Mouse (Mus musculus) heart, embryonic 14.5 days (tissue): ENCODE results near the gene Fat2. TPM values are rescaled to one million over a fixed set of nuclear protein-coding genes. Genes with fewer than 3 reads are reported as not detected.

ENCODE experiments used
- ATAC-seq: fragments of 200-750 bp; cut with Nextera tagmentation; 2 replicates; pipeline ENCODE4 v1.8.0; 2017; ENCODE audit warnings: low read depth, moderate TSS enrichment; ENCODE audit not compliant: insufficient number of reproducible peaks, insufficient read depth, low FRiP score
- H3K27ac ChIP-seq, 2 experiments: fragments of 200-500 bp in 1 of 2; fragments of 300-500 bp in 1 of 2; sonication (generic) in 1 of 2; replicated peaks in 1 of 2; 2 replicates each; pipeline ENCODE4 v1.5.1; 2012 to 2014; ENCODE audit warnings: low read depth in 2 of 2, low read length in 2 of 2, control low read depth in 1 of 2, mild to moderate bottlenecking in 1 of 2, mixed read lengths in 1 of 2; ENCODE audit not compliant: control insufficient read depth in 1 of 2, insufficient read depth in 1 of 2
- H3K27me3 ChIP-seq: fragments of 300-500 bp; sonication (generic); 2 replicates; pipeline ENCODE4 v1.6.1; 2014; ENCODE audit warnings: mild to moderate bottlenecking, low read length, control low read depth; ENCODE audit not compliant: control insufficient read depth, insufficient read depth
- H3K36me3 ChIP-seq: fragments of 300-500 bp; sonication (generic); 2 replicates; pipeline ENCODE4 v1.6.1; 2014; ENCODE audit warnings: mild to moderate bottlenecking, control low read depth, low read length, mixed read lengths; ENCODE audit not compliant: control insufficient read depth, insufficient read depth
- H3K4me1 ChIP-seq, 2 experiments: fragments of 200-500 bp in 1 of 2; fragments of 300-500 bp in 1 of 2; sonication (generic) in 1 of 2; 2 replicates each; pipeline ENCODE4 v1.6.1; 2012 to 2014; ENCODE audit warnings: low read length in 2 of 2, control low read depth in 1 of 2, mixed read lengths in 1 of 2; ENCODE audit not compliant: control insufficient read depth in 2 of 2, insufficient read depth in 2 of 2
- H3K4me2 ChIP-seq: fragments of 300-500 bp; sonication (generic); 2 replicates; pipeline ENCODE4 v1.6.1; 2014; ENCODE audit warnings: mild to moderate bottlenecking, low read length
- H3K4me3 ChIP-seq, 2 experiments: fragments of 200-500 bp in 1 of 2; fragments of 300-500 bp in 1 of 2; sonication (generic) in 1 of 2; 2 replicates each; pipeline ENCODE4 v1.5.1; 2012 to 2014; ENCODE audit warnings: low read length in 2 of 2, mild to moderate bottlenecking in 2 of 2, control low read depth in 1 of 2, low read depth in 1 of 2, moderate library complexity in 1 of 2; ENCODE audit not compliant: control insufficient read depth in 1 of 2, insufficient read depth in 1 of 2
- H3K9ac ChIP-seq: fragments of 300-500 bp; sonication (generic); 2 replicates; pipeline ENCODE4 v1.6.1; 2014; ENCODE audit warnings: mild to moderate bottlenecking, low read length
- H3K9me3 ChIP-seq: fragments of 300-500 bp; sonication (generic); 2 replicates; pipeline ENCODE4 v1.6.1; 2016; ENCODE audit warnings: low read length, control low read depth; ENCODE audit not compliant: control insufficient read depth
- WGBS: fragments of 180-500 bp; shearing (Covaris S2); extraction: QIAGEN DNeasy Blood & Tissue Kit; methylation state at CpG from one replicate; pipeline ENCODE4 v1.1.7; 2014; 5-methylcytosine and 5-hydroxymethylcytosine counted together
- polyA plus RNA-seq: library from polyadenylated mRNA; unstranded; fragments of >200 nt; fragmentation: Nextera tagmentation; extraction: Ambion mirVana; gene quantifications from 2 replicates; pipeline ENCODE4 v1.2.1, GENCODE M21; 2014

Fat2 gene
- polyA plus RNA-seq, 1 experiment from 2014 or later: not detected

GRCm38 (mm10) chr11:55268580-55268979, 67.8 kb downstream of the Fat2 start:
- Histone ChIP-seq H3K27me3 (no peaks in the 10 kb centered on the region), H3K4me3 (no peak overlapping the region), H3K9ac (no peak overlapping the region), H3K4me2 (no peak overlapping the region), H3K36me3 (no peaks in the 10 kb centered on the region), H3K27ac (no peak overlapping the region), H3K9me3 (no peaks in the 10 kb centered on the region), H3K4me1 (no peaks in the 10 kb centered on the region; a peak in 1 of 4 replicates)
- no peak for ATAC-seq
- WGBS: 81% methylated on average over 6 of the region's 6 CpGs

- H3K27me3 ChIP-seq: no peaks in the 10 kb centered on the region
Measured at GRCm38 (mm10) chr11:55265647-55266046, 70.7 kb downstream of the Fat2 start.

GRCm38 (mm10) chr11:55264318-55264717, 72.0 kb downstream of the Fat2 start:
- Histone ChIP-seq H3K9me3 (no peaks in the 10 kb centered on the region), H3K27me3 (no peaks in the 10 kb centered on the region), H3K9ac (no peak overlapping the region), H3K4me3 (no peak overlapping the region), H3K36me3 (no peaks in the 10 kb centered on the region), H3K27ac (no peak overlapping the region), H3K4me1 (no peaks in the 10 kb centered on the region; a peak in 1 of 4 replicates), H3K4me2 (no peak overlapping the region)
- 60% methylated on average over 2 of the region's 2 CpGs for whole genome bisulfite sequencing
- ATAC-seq: no peak

More at GRCm38 (mm10) chr11:55265647-55266046, 70.7 kb downstream of the Fat2 start:
- H3K4me2 ChIP-seq: no peak overlapping the region
- H3K4me3 ChIP-seq: no peak overlapping the region
- H3K36me3 ChIP-seq: no peaks in the 10 kb centered on the region
- ATAC-seq: no peak
- no peak overlapping the region for H3K9ac ChIP-seq
- no peak overlapping the region for H3K27ac ChIP-seq
- whole genome bisulfite sequencing: 19% methylated on average over 2 of the region's 2 CpGs
- no peaks in the 10 kb centered on the region for H3K9me3 ChIP-seq
- no peaks in the 10 kb centered on the region; a peak in 1 of 4 replicates for H3K4me1 ChIP-seq

GRCm38 (mm10) chr11:55262000-55262399, 74.4 kb downstream of the Fat2 start:
- H3K36me3 ChIP-seq: no peaks in the 10 kb centered on the region
- no peak overlapping the region for H3K27ac ChIP-seq
- no peak for ATAC-seq
- no peak overlapping the region for H3K9ac ChIP-seq
- no peaks in the 10 kb centered on the region; the same call in 1 of the 2 replicates for H3K27me3 ChIP-seq
- H3K9me3 ChIP-seq: no peaks in the 10 kb centered on the region
- no peak overlapping the region for H3K4me3 ChIP-seq
- WGBS: 65% methylated on average over 5 of the region's 5 CpGs
- H3K4me1 ChIP-seq: no peaks in the 10 kb centered on the region; a peak in 1 of 4 replicates
- no peak overlapping the region for H3K4me2 ChIP-seq

- no peaks in the 10 kb centered on the region for H3K36me3 ChIP-seq
- H3K27ac ChIP-seq: no peak overlapping the region
- H3K4me1 ChIP-seq: no peaks in the 10 kb centered on the region; a peak in 1 of 4 replicates
- 84% methylated on average over 4 of the region's 4 CpGs for WGBS
- no peaks in the 10 kb centered on the region for H3K9me3 ChIP-seq
- ATAC-seq: no peak
- H3K9ac ChIP-seq: no peak overlapping the region
- H3K4me3 ChIP-seq: no peak overlapping the region
- H3K27me3 ChIP-seq: no peaks in the 10 kb centered on the region; the same call in 1 of the 2 replicates
- no peak overlapping the region for H3K4me2 ChIP-seq
Measured at GRCm38 (mm10) chr11:55261105-55261504, 75.3 kb downstream of the Fat2 start.

GRCm38 (mm10) chr11:55253391-55253790, 83.0 kb downstream of the Fat2 start:
- Histone ChIP-seq H3K27ac (no peak overlapping the region), H3K36me3 (no peaks in the 10 kb centered on the region), H3K4me1 (no peaks in the 10 kb centered on the region), H3K9me3 (no peaks in the 10 kb centered on the region), H3K27me3 (no peaks in the 10 kb centered on the region; the same call in 1 of the 2 replicates), H3K4me3 (no peak overlapping the region), H3K4me2 (no peak overlapping the region), H3K9ac (no peak overlapping the region)
- no peak for ATAC-seq
- WGBS: 81% methylated on average over 9 of the region's 9 CpGs

- WGBS: 81% methylated on average over 6 of the region's 6 CpGs
- H3K9ac ChIP-seq: no peak overlapping the region
- ATAC-seq: no peak
- H3K4me3 ChIP-seq: no peak overlapping the region
- H3K4me2 ChIP-seq: no peak overlapping the region
- H3K27me3 ChIP-seq: no peaks in the 10 kb centered on the region
- no peaks in the 10 kb centered on the region for H3K36me3 ChIP-seq
- no peaks in the 10 kb centered on the region for H3K4me1 ChIP-seq
- H3K9me3 ChIP-seq: no peaks in the 10 kb centered on the region
- no peak overlapping the region for H3K27ac ChIP-seq
Measured at GRCm38 (mm10) chr11:55250527-55250926, 85.8 kb downstream of the Fat2 start.

- no peak overlapping the region for H3K9ac ChIP-seq
- H3K4me1 ChIP-seq: no peaks in the 10 kb centered on the region
- H3K4me3 ChIP-seq: no peak overlapping the region
- ATAC-seq: no peak
- H3K27me3 ChIP-seq: no peaks in the 10 kb centered on the region
- WGBS: 56% methylated on average over 7 of the region's 7 CpGs
- no peak overlapping the region for H3K27ac ChIP-seq
- H3K4me2 ChIP-seq: no peak overlapping the region
- H3K9me3 ChIP-seq: no peaks in the 10 kb centered on the region
- no peaks in the 10 kb centered on the region for H3K36me3 ChIP-seq
Measured at GRCm38 (mm10) chr11:55240556-55240955, 95.8 kb downstream of the Fat2 start.
